Comparison of ENCODE assay signal across 10 mouse cellular contexts in genomic region chr11:115552783-115553182, GRCm38 (mm10). TPM values are rescaled to one million over a fixed set of nuclear protein-coding genes. Genes with fewer than 3 reads are reported as not detected.
DNase-seq lines count a peak whose midpoint lies in the region; TF ChIP-seq lines count a peak whose summit lies in the region.
"Had no signal": no experiment of that assay in that cellular context is flagged by ENCODE, and none has a peak within 500 bp of the region (broad histone marks: within the 10 kb centered on the region; RNA-seq: fewer than 3 reads in every experiment).

No protein-coding gene starts in this region.

- peak; percentile 6; the same call in 1 of the 2 replicates for TF ChIP-seq CTCF in cerebellum, adult 2 months (IDR thresholded peaks at IDR 0.05; ENCODE audit: borderline replicate concordance, insufficient read depth, low read depth, low read length)
- TF ChIP-seq CTCF in liver, adult 2 months (IDR thresholded peaks at IDR 0.05; ENCODE audit: low read depth, low read length) = 0 out of 2 replicates have a peak, but pooled peaks have one; percentile 21

- no peaks in the 10 kb centered on the region for H3K27me3 ChIP-seq in cerebellum, adult 2 months (ENCODE audit: control insufficient read depth, insufficient read depth, low read length)
- H3K27me3 ChIP-seq in liver, adult 2 months (ENCODE audit: control insufficient read depth, insufficient read depth, low read length) = no peaks in the 10 kb centered on the region
- H3K27me3 ChIP-seq: midbrain, embryonic 13.5 days had no signal

- DNase-seq in cerebellum, adult 2 months = no peak
- DNase-seq in cerebellum, postnatal 36 days = no peak
- peak; percentile 22 for DNase-seq in liver, adult 2 months (ENCODE audit: extremely low read depth, low read depth, low spot score)
- DNase-seq in liver (no peak), R1 (ENCODE audit: low read depth, low spot score) (peak; percentile 64)
- peak; percentile 65 for DNase-seq in naive thymus-derived CD4-positive, alpha-beta T cell, adult 2 months (ENCODE audit: low read depth)
- no peak for DNase-seq in urinary bladder, postnatal 14 days (ENCODE audit: low spot score)
- no peak for DNase-seq in gastrocnemius, postnatal 25 days

- H3K4me1 ChIP-seq in cerebellum, adult 2 months (ENCODE audit: control insufficient read depth, insufficient read depth, low read length) = no peaks in the 10 kb centered on the region
- no peaks in the 10 kb centered on the region for H3K4me1 ChIP-seq in liver, adult 2 months (ENCODE audit: control insufficient read depth, insufficient read depth, low read length)
- H3K4me1 ChIP-seq: heart, embryonic 10.5 days; midbrain, embryonic 13.5 days had no signal

- H3K27ac ChIP-seq in cerebellum, adult 2 months (ENCODE audit: insufficient read depth, low read length) = no peak overlapping the region
- no peak overlapping the region for H3K27ac ChIP-seq in liver, adult 2 months (replicated peaks; ENCODE audit: insufficient read depth, low read depth, low read length)
- H3K27ac ChIP-seq: heart, embryonic 10.5 days; midbrain, embryonic 13.5 days had no signal

- no peak for TF ChIP-seq POLR2A in cerebellum, adult 2 months (IDR thresholded peaks at IDR 0.05; ENCODE audit: borderline replicate concordance, insufficient read depth, low read length)
- TF ChIP-seq POLR2A in liver, adult 2 months (IDR thresholded peaks at IDR 0.05; ENCODE audit: extremely low read depth, insufficient read depth, low read length) = no peak

- H3K4me3 ChIP-seq in cerebellum, adult 2 months (replicated peaks; ENCODE audit: insufficient read depth, low read depth, low read length) = no peak overlapping the region
- no peak overlapping the region for H3K4me3 ChIP-seq in liver, adult 2 months (ENCODE audit: insufficient read depth, low read depth, low read length)
- H3K4me3 ChIP-seq: heart, embryonic 10.5 days; midbrain, embryonic 13.5 days had no signal

- no peaks in the 10 kb centered on the region for H3K79me2 ChIP-seq in liver, adult 2 months (ENCODE audit: control insufficient read depth, insufficient read depth, low read length)

- 58% methylated on average over 4 of the region's 4 CpGs for WGBS in cerebellum, adult 2 months
- WGBS in liver, adult 2 months = 80% methylated on average over 4 of the region's 4 CpGs

- no peak overlapping the region for H3K9ac ChIP-seq in liver, adult 2 months (ENCODE audit: low read depth, low read length)
- H3K9ac ChIP-seq: midbrain, embryonic 13.5 days had no signal

- H3K36me3 ChIP-seq in liver, adult 2 months (ENCODE audit: control insufficient read depth, insufficient read depth, low read length) = no peaks in the 10 kb centered on the region
- H3K36me3 ChIP-seq: heart, embryonic 10.5 days; midbrain, embryonic 13.5 days had no signal

RNA-seq across cellular contexts. Expression of gene Nup85, which starts 11.5 kb away (rescaled TPM):
- 93.2 and 104 TPM in 2 replicates for polyA plus RNA-seq in cerebellum, adult 2 months (2012; rRNA removed)
- total RNA-seq in liver, adult 2 months (2014; rRNA removed) = 21.8 and 24.3 TPM in 2 replicates
- 21.9 and 22.4 TPM in 2 replicates for polyA plus RNA-seq in liver, adult 2 months (2012; rRNA removed)
- total RNA-seq in gastrocnemius, postnatal 25 days (2021) = 10 to 100 TPM; 21.4 to 23.8 TPM

RNA-seq across cellular contexts. Expression of gene Sumo2, which starts 16.7 kb away (rescaled TPM):
- polyA plus RNA-seq in cerebellum, adult 2 months (2012; rRNA removed) = 260 and 273 TPM in 2 replicates
- total RNA-seq in liver, adult 2 months (2014; rRNA removed) = 106 and 107 TPM in 2 replicates
- polyA plus RNA-seq in liver, adult 2 months (2012; rRNA removed) = 24.0 and 27.2 TPM in 2 replicates
- total RNA-seq in gastrocnemius, postnatal 25 days (2021) = 100 to 1,000 TPM; 119 to 122 TPM

RNA-seq across cellular contexts. Expression of gene Jpt1, which starts 38.6 kb away (rescaled TPM):
- 75.1 and 77.2 TPM in 2 replicates for polyA plus RNA-seq in cerebellum, adult 2 months (2012; rRNA removed)
- total RNA-seq in liver, adult 2 months (2014; rRNA removed) = 14.1 and 17.2 TPM in 2 replicates
- 25.1 and 28.4 TPM in 2 replicates for polyA plus RNA-seq in liver, adult 2 months (2012; rRNA removed)
- 10 to 100 TPM; 36.9 to 41.2 TPM for total RNA-seq in gastrocnemius, postnatal 25 days (2021)

RNA-seq across cellular contexts. Expression of gene Mrps7, which starts 50.9 kb away (rescaled TPM):
- polyA plus RNA-seq in cerebellum, adult 2 months (2012; rRNA removed) = 55.9 and 57.5 TPM in 2 replicates
- 48.1 and 50.4 TPM in 2 replicates for total RNA-seq in liver, adult 2 months (2014; rRNA removed)
- 32.9 and 39.2 TPM in 2 replicates for polyA plus RNA-seq in liver, adult 2 months (2012; rRNA removed)
- 10 to 100 TPM; 62.2 to 67.5 TPM for total RNA-seq in gastrocnemius, postnatal 25 days (2021)

RNA-seq across cellular contexts. Expression of gene Gga3, which starts 51.1 kb away (rescaled TPM):
- 64.2 and 68.0 TPM in 2 replicates for polyA plus RNA-seq in cerebellum, adult 2 months (2012; rRNA removed)
- total RNA-seq in liver, adult 2 months (2014; rRNA removed) = 1.7 and 3.2 TPM in 2 replicates
- 5.9 and 8.3 TPM in 2 replicates for polyA plus RNA-seq in liver, adult 2 months (2012; rRNA removed)
- total RNA-seq in gastrocnemius, postnatal 25 days (2021) = 10 to 100 TPM; 10.8 to 12.5 TPM

Comparison
In these comparisons a context has a peak if more than half of its experiments do, and no peak if none do; other contexts are left out.
1. DNase-seq: peak in liver, adult 2 months (single experiment), R1 (single experiment) and naive thymus-derived CD4-positive, alpha-beta T cell, adult 2 months (single experiment); none in cerebellum, adult 2 months (0 of 2), cerebellum, postnatal 36 days (0 of 2), liver (single experiment), urinary bladder, postnatal 14 days (single experiment) and gastrocnemius, postnatal 25 days (single experiment).